Mouse (Mus musculus): ENCODE measurements around the gene Mep1a. TPM values are rescaled to one million over a fixed set of nuclear protein-coding genes. Genes with fewer than 3 reads are reported as not detected.

Gene Mep1a
- polyA plus RNA-seq, 1 experiment from 2014 or later = not detected

DNA sequence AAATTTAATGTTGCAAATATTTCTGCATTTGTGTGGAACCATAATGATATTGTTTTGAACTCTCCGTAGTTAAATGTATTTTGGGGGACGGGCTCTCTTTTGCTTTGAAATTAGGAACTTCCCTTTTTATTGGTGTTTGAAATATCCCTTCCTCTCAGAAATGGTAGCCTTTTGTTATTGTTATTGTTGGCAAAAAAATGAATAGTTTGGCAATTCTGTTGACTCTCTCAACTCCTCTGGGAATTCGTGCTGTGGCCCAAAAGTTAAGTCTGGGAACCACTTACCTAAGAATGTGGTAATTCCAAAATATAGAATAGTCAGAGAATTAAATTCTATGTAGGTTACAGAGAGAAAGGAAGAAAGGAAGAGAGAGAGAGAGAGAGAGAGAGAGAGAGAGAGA lies 17.6 kb upstream of the Mep1a start:
- no peak overlapping the region for H3K27ac ChIP-seq (ENCODE audit: low read length)
- WGBS = 69% methylated on average over 3 of the region's 3 CpGs
- H3K9me3 ChIP-seq (ENCODE audit: control insufficient read depth, low read length) = no peaks in the 10 kb centered on the region
- no peaks in the 10 kb centered on the region for H3K4me1 ChIP-seq (replicated peaks; ENCODE audit: control insufficient read depth, insufficient read depth, low read length)
- no peaks in the 10 kb centered on the region for H3K27me3 ChIP-seq (ENCODE audit: control insufficient read depth, insufficient read depth, low read depth, low read length)
- no peaks in the 10 kb centered on the region for H3K36me3 ChIP-seq (ENCODE audit: control insufficient read depth, insufficient read depth, low read length)
- H3K9ac ChIP-seq (ENCODE audit: low read length) = no peak overlapping the region
- H3K4me2 ChIP-seq (ENCODE audit: low read depth, low read length) = no peak overlapping the region
- H3K4me3 ChIP-seq (ENCODE audit: low read length) = no peak overlapping the region
- ATAC-seq (ENCODE audit: low read depth) = no peak

DNA sequence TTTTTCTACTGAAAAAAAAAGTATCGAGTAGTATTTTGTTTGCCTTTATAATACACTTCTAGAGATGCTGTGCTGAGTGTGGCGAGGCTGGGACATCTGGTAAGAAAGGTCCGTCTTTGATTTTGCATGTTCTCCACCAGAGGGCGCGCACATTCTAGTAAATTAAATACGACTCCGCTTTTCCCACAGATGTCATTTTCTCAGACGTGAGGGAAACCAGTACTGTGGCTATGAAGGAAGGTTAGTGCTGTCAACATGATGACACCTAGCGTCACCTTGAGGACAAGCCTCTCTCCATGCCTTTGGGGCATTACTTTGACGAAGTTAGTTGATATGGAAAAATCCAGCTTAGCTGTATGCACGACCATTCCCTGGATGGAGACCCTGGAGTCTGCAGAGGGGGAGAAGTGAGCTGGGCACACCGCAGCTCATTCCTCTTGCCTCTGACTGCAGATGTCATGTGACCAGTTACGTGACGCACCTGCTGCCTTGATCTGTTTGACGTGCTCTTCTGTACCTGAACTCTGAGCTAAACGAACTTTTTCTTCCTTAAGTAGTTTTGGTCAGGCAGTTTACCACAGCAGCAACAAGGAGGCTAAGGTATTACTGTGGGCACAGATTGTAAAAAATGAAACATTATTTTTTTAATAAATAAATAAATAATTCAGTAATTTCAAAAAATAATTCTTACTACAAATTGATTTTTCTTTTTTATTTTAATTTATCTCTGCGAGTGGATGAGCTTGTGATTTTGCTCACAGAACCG lies 16.2 kb upstream of the Mep1a start:
- Histone ChIP-seq H3K27ac (ENCODE audit: low read length) (no peak overlapping the region), H3K4me2 (ENCODE audit: low read depth, low read length) (0 out of 2 replicates have a peak overlapping the region, but pooled peaks have one; percentile 11), H3K9ac (ENCODE audit: low read length) (no peak overlapping the region), H3K9me3 (ENCODE audit: control insufficient read depth, low read length) (no peaks in the 10 kb centered on the region; the same call in 1 of the 2 replicates), H3K27me3 (ENCODE audit: control insufficient read depth, insufficient read depth, low read depth, low read length) (no peaks in the 10 kb centered on the region), H3K36me3 (ENCODE audit: control insufficient read depth, insufficient read depth, low read length) (no peaks in the 10 kb centered on the region), H3K4me3 (ENCODE audit: low read length) (no peak overlapping the region), H3K4me1 (replicated peaks; ENCODE audit: control insufficient read depth, insufficient read depth, low read length) (no peaks in the 10 kb centered on the region)
- WGBS = 19% methylated on average over 18 of the region's 18 CpGs
- peak; percentile 65 for ATAC-seq (ENCODE audit: low read depth)

DNA sequence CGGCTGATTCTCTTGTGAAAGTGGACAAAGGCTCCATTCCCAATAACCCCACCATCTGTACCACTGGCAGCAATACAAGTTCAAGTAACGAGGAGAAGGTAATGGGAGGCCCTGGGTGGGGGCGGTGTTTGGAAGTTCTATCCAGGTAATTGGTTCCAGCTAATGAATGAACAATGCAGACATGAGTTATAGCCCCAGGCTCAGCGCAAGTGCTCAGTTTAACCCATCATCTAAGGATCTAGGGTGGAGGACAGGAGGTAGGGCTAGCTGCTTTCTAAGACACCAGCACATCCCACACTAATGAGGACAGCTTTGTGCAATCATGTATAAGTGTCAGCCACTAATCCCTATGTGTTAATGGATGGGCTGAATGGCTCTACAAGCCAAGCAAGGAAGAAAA lies 8.2 kb upstream of the Mep1a start:
- Histone ChIP-seq H3K27ac (ENCODE audit: low read length) (no peak overlapping the region), H3K9me3 (ENCODE audit: control insufficient read depth, low read length) (no peaks in the 10 kb centered on the region; the same call in 1 of the 2 replicates), H3K9ac (ENCODE audit: low read length) (no peak overlapping the region), H3K36me3 (ENCODE audit: control insufficient read depth, insufficient read depth, low read length) (no peaks in the 10 kb centered on the region), H3K4me1 (replicated peaks; ENCODE audit: control insufficient read depth, insufficient read depth, low read length) (no peaks in the 10 kb centered on the region), H3K27me3 (ENCODE audit: control insufficient read depth, insufficient read depth, low read depth, low read length) (no peaks in the 10 kb centered on the region), H3K4me2 (ENCODE audit: low read depth, low read length) (no peak overlapping the region), H3K4me3 (ENCODE audit: low read length) (no peak overlapping the region)
- ATAC-seq (ENCODE audit: low read depth) = no peak
- WGBS = 79% methylated on average over 4 of the region's 4 CpGs

DNA sequence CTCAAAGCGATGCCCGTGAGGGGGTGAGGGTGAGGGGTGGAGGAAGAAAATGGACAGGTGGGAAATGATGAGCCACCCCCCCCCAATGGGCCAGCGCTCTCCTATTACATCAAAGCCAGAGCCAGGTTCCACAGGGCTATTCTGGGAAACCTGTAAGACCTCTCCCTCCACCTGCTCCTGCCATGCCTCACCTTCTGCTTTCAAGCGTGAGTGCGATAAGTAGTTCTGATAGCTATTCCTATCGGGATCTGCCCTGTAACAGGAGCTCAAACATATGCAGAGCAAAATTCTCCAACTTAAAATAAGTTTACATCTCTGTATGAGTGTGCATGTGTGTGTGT lies 2.0 kb upstream of the Mep1a start:
- H3K9me3 ChIP-seq (ENCODE audit: control insufficient read depth, low read length) = no peaks in the 10 kb centered on the region
- H3K9ac ChIP-seq (ENCODE audit: low read length) = no peak overlapping the region
- WGBS = 26% methylated on average over 6 of the region's 6 CpGs
- no peak overlapping the region for H3K27ac ChIP-seq (ENCODE audit: low read length)
- H3K36me3 ChIP-seq (ENCODE audit: control insufficient read depth, insufficient read depth, low read length) = no peaks in the 10 kb centered on the region
- H3K27me3 ChIP-seq (ENCODE audit: control insufficient read depth, insufficient read depth, low read depth, low read length) = no peaks in the 10 kb centered on the region
- ATAC-seq (ENCODE audit: low read depth) = no peak
- H3K4me2 ChIP-seq (ENCODE audit: low read depth, low read length) = no peak overlapping the region
- no peak overlapping the region for H3K4me3 ChIP-seq (ENCODE audit: low read length)
- H3K4me1 ChIP-seq (replicated peaks; ENCODE audit: control insufficient read depth, insufficient read depth, low read length) = no peaks in the 10 kb centered on the region

DNA sequence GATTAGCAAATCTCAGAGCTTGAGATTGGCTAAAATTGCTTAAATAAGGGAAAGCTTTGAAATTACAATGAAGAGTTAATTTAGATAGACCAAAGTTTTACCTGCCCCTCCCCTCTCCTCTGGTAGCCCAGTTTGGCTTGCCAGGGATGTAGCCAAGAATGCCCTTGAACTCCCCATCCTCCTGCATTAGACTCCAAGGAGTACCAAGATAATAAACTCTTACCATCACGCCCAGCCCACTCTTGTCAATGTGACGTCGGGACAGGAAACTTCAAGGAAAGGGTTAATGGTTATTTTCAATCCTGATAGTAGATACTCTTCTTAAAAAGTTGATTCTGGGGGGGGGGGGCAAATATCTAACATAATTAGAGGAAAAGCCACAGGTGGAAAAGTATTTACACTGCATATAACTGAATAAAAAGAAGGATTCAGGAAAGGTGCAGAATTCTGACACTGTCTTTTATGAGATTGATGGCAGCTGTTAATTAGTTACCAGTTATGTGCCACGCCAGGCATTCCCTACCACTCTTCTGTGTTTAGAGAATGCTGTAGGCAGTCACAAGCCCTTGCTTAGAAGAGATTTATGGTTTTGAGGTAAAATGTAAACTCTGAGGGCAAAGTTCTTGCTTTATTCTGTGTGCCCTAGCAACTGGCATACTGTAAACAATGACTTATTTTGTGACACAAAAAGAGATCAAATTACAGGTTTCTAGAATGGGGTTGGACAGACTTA lies 1.4 kb upstream of the Mep1a start:
- Histone ChIP-seq H3K27ac (ENCODE audit: low read length) (no peak overlapping the region), H3K4me3 (ENCODE audit: low read length) (no peak overlapping the region), H3K27me3 (ENCODE audit: control insufficient read depth, insufficient read depth, low read depth, low read length) (no peaks in the 10 kb centered on the region), H3K4me2 (ENCODE audit: low read depth, low read length) (no peak overlapping the region), H3K9me3 (ENCODE audit: control insufficient read depth, low read length) (no peaks in the 10 kb centered on the region), H3K9ac (ENCODE audit: low read length) (no peak overlapping the region), H3K36me3 (ENCODE audit: control insufficient read depth, insufficient read depth, low read length) (no peaks in the 10 kb centered on the region), H3K4me1 (replicated peaks; ENCODE audit: control insufficient read depth, insufficient read depth, low read length) (no peaks in the 10 kb centered on the region)
- no peak for ATAC-seq (ENCODE audit: low read depth)
- WGBS = 27% methylated on average over 4 of the region's 4 CpGs

DNA sequence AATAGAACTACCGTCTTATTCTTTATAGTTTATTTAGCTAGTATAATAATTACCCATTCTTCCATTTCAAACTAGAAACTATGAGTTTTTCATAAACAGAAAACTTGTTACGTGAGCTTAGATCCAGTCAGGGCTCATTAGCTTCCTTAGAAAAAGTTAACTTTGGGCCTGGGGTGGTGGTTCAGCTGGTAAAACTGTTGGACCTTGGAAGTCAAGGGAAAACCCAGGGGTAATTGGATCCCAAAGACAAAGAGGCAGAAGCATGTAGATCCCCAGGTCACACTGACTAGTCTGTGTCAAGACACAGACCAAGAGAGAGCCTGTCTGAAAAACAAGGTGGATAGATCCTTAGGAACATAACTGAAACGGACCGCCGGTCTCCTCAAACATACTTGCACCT lies 981 bp downstream of the Mep1a start:
- no peak overlapping the region for H3K9ac ChIP-seq (ENCODE audit: low read length)
- H3K27ac ChIP-seq (ENCODE audit: low read length) = no peak overlapping the region
- H3K9me3 ChIP-seq (ENCODE audit: control insufficient read depth, low read length) = no peaks in the 10 kb centered on the region
- no peak for ATAC-seq (ENCODE audit: low read depth)
- WGBS = 91% methylated on average over 5 of the region's 5 CpGs
- H3K4me1 ChIP-seq (replicated peaks; ENCODE audit: control insufficient read depth, insufficient read depth, low read length) = no peaks in the 10 kb centered on the region
- H3K4me2 ChIP-seq (ENCODE audit: low read depth, low read length) = no peak overlapping the region
- no peaks in the 10 kb centered on the region for H3K27me3 ChIP-seq (ENCODE audit: control insufficient read depth, insufficient read depth, low read depth, low read length)
- H3K4me3 ChIP-seq (ENCODE audit: low read length) = no peak overlapping the region
- H3K36me3 ChIP-seq (ENCODE audit: control insufficient read depth, insufficient read depth, low read length) = no peaks in the 10 kb centered on the region

DNA sequence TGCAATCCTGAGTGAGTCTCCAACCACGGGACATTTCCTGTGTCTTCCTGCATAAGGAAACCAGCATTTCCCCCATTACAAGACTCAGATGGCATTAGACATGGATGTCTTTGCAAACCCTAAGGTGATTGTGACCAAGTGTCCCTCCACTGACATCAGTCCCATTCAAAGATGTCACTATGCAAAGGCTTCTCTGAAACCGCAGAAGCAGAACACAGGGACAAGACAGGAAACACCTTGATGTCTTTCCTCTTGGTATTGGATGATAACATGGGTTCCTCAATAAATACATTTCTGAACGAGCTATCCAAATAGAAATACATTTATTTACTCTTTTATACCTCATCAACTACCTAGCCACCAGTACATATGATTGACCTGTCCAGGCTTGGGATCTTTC lies 1.4 kb downstream of the Mep1a start:
- H3K4me1 ChIP-seq (replicated peaks; ENCODE audit: control insufficient read depth, insufficient read depth, low read length) = no peaks in the 10 kb centered on the region
- H3K9me3 ChIP-seq (ENCODE audit: control insufficient read depth, low read length) = no peaks in the 10 kb centered on the region
- H3K27me3 ChIP-seq (ENCODE audit: control insufficient read depth, insufficient read depth, low read depth, low read length) = no peaks in the 10 kb centered on the region
- H3K9ac ChIP-seq (ENCODE audit: low read length) = no peak overlapping the region
- H3K4me3 ChIP-seq (ENCODE audit: low read length) = no peak overlapping the region
- ATAC-seq (ENCODE audit: low read depth) = no peak
- no peaks in the 10 kb centered on the region for H3K36me3 ChIP-seq (ENCODE audit: control insufficient read depth, insufficient read depth, low read length)
- no peak overlapping the region for H3K4me2 ChIP-seq (ENCODE audit: low read depth, low read length)
- WGBS = 67% methylated on average over 3 of the region's 3 CpGs
- no peak overlapping the region for H3K27ac ChIP-seq (ENCODE audit: low read length)

DNA sequence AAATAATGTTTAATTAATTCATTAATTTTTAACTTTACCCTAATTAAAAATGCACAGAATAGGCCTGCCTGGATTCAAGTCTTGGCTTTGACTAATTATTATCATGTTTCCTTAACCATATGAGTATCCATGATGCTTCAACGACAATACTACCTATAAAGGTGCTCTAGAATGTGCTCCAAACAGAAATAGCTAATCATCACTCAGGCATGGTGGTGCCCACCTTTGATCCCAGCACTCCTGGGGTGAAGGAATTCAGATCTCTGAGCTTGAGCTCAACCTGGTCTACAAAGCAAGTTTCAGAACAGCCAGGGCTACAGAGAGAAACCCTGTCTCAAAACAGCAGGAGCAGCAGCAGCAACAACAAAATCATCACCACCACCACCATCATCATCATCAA lies 2.1 kb downstream of the Mep1a start:
- no peak overlapping the region for H3K27ac ChIP-seq (ENCODE audit: low read length)
- H3K4me2 ChIP-seq (ENCODE audit: low read depth, low read length) = no peak overlapping the region
- H3K4me1 ChIP-seq (replicated peaks; ENCODE audit: control insufficient read depth, insufficient read depth, low read length) = no peaks in the 10 kb centered on the region
- no peak overlapping the region for H3K9ac ChIP-seq (ENCODE audit: low read length)
- H3K9me3 ChIP-seq (ENCODE audit: control insufficient read depth, low read length) = no peaks in the 10 kb centered on the region
- no peaks in the 10 kb centered on the region for H3K27me3 ChIP-seq (ENCODE audit: control insufficient read depth, insufficient read depth, low read depth, low read length)
- H3K36me3 ChIP-seq (ENCODE audit: control insufficient read depth, insufficient read depth, low read length) = no peaks in the 10 kb centered on the region
- WGBS = 74% methylated on average over 1 of the region's 1 CpGs
- no peak for ATAC-seq (ENCODE audit: low read depth)
- H3K4me3 ChIP-seq (ENCODE audit: low read length) = no peak overlapping the region

DNA sequence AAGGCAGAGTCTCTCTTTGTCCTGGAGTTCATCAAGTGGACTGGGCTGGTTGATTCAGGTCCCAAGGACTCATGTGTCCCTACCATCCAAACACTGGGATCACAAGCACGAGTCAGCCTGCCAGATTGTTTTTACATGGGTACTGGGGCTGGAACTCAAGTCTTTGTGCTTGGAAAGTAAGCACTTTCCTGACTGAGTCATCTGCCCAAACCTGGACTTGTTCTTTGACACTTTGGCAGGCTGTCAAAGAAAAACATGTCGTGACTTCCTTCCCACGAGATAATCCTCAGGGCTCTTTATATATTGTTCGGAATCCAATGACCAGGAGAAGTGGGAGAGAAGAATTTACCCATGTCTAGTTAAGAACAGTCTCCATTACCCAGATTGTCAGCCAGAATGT lies 5.1 kb downstream of the Mep1a start:
- Histone ChIP-seq H3K9ac (ENCODE audit: low read length) (no peak overlapping the region), H3K4me2 (ENCODE audit: low read depth, low read length) (no peak overlapping the region), H3K36me3 (ENCODE audit: control insufficient read depth, insufficient read depth, low read length) (no peaks in the 10 kb centered on the region), H3K27me3 (ENCODE audit: control insufficient read depth, insufficient read depth, low read depth, low read length) (no peaks in the 10 kb centered on the region), H3K4me3 (ENCODE audit: low read length) (no peak overlapping the region), H3K9me3 (ENCODE audit: control insufficient read depth, low read length) (no peaks in the 10 kb centered on the region), H3K4me1 (replicated peaks; ENCODE audit: control insufficient read depth, insufficient read depth, low read length) (no peaks in the 10 kb centered on the region), H3K27ac (ENCODE audit: low read length) (no peak overlapping the region)
- no peak for ATAC-seq (ENCODE audit: low read depth)
- WGBS = 42% methylated on average over 4 of the region's 4 CpGs
